Mouse (Mus musculus): ENCODE results near the gene Nlk. TPM values are rescaled to one million over a fixed set of nuclear protein-coding genes. Genes with fewer than 3 reads are reported as not detected.

Nlk gene
- polyA plus RNA-seq, 1 experiment, result 52.6 TPM

GRCm38 (mm10) chr11:78604826-78605225 is 92.3 kb downstream of the Nlk start:
- WGBS, result 94% methylated on average over 1 of the region's 1 CpGs
- Histone ChIP-seq H3K27ac (ENCODE audit: control insufficient read depth, insufficient read depth, low read length) (no peak overlapping the region), H3K4me3 (ENCODE audit: control insufficient read depth, insufficient read depth, low read length) (no peak overlapping the region), H3K4me1 (replicated peaks; ENCODE audit: control insufficient read depth, insufficient read depth, low read length) (peaks cover 2% of the 10 kb centered on the region), H3K36me3 (ENCODE audit: control insufficient read depth, insufficient read depth, low read length) (no peaks in the 10 kb centered on the region), H3K27me3 (ENCODE audit: control insufficient read depth, insufficient read depth, low read length) (no peaks in the 10 kb centered on the region)
- TF ChIP-seq POLR2A (IDR thresholded peaks at IDR 0.05; ENCODE audit: control insufficient read depth, extremely low read depth, insufficient read depth, low read length, poor library complexity), result no peak
- TF ChIP-seq CTCF (IDR thresholded peaks at IDR 0.05; ENCODE audit: borderline replicate concordance, control insufficient read depth, extremely low read depth, insufficient read depth, low read length, poor library complexity), result no peak
- DNase-seq, result no peak

DNA sequence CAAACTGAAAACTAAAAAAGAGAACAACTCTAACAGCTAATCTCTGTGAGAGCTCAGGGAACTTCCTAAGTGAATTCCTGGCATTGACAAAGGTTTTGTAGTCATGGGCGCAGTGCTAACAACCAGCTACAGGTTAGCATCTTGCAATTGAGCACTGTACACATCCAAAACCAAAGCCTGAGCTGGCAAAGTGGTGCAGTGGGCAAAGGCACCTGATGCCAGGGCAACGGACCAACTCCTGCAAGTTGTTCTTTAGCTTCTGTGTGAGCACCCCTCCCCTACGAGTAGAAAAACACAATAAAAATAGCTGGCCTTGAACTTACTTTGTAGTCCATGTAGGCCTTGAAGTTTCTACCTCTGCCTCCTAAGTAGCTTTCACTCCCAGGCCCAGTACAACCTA is 94.4 kb downstream of the Nlk start:
- Histone ChIP-seq H3K4me1 (replicated peaks; ENCODE audit: control insufficient read depth, insufficient read depth, low read length) (peaks cover 2% of the 10 kb centered on the region), H3K27me3 (ENCODE audit: control insufficient read depth, insufficient read depth, low read length) (no peaks in the 10 kb centered on the region), H3K4me3 (ENCODE audit: control insufficient read depth, insufficient read depth, low read length) (no peak overlapping the region), H3K36me3 (ENCODE audit: control insufficient read depth, insufficient read depth, low read length) (no peaks in the 10 kb centered on the region), H3K27ac (ENCODE audit: control insufficient read depth, insufficient read depth, low read length) (no peak overlapping the region)
- WGBS, result 97% methylated on average over 3 of the region's 3 CpGs
- no peak for TF ChIP-seq CTCF (IDR thresholded peaks at IDR 0.05; ENCODE audit: borderline replicate concordance, control insufficient read depth, extremely low read depth, insufficient read depth, low read length, poor library complexity)
- TF ChIP-seq POLR2A (IDR thresholded peaks at IDR 0.05; ENCODE audit: control insufficient read depth, extremely low read depth, insufficient read depth, low read length, poor library complexity), result no peak
- DNase-seq, result no peak

DNA sequence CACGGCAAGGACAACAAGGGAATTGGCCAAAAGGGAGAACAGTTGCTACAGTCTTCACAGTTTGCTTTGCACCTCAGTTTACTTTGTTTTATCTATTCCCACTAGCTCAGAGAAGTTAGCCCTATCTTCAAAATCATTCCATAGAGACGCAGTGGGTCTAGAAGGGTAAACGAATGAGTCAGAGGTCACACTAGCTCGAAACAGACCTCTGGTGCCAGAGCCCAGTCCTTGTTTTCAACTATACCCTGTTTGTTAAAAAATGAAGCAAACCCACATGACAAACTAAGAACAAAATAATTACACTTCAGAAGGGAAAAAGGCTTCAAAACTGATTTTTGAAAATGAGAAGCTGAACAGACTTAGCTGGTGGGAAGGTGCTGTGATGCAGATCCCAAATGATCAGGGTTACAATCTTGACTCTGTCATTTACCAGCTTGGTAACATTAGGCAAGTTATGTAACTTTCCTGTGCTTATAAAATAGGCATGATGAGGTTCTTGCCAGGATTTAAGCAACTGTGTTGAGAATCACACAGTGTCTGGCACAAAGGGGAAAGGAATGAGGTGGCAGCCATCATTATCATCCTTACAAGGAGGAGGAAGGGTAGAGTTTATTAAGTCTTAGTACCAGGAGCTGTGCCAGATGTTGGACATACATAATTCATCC is 96.1 kb downstream of the Nlk start:
- 89% methylated on average over 4 of the region's 4 CpGs for WGBS
- no peak for TF ChIP-seq POLR2A (IDR thresholded peaks at IDR 0.05; ENCODE audit: control insufficient read depth, extremely low read depth, insufficient read depth, low read length, poor library complexity)
- no peaks in the 10 kb centered on the region for H3K27me3 ChIP-seq (ENCODE audit: control insufficient read depth, insufficient read depth, low read length)
- no peak for DNase-seq
- no peak overlapping the region for H3K4me3 ChIP-seq (ENCODE audit: control insufficient read depth, insufficient read depth, low read length)
- H3K27ac ChIP-seq (ENCODE audit: control insufficient read depth, insufficient read depth, low read length), result no peak overlapping the region
- H3K36me3 ChIP-seq (ENCODE audit: control insufficient read depth, insufficient read depth, low read length), result no peaks in the 10 kb centered on the region
- peaks cover 2% of the 10 kb centered on the region for H3K4me1 ChIP-seq (replicated peaks; ENCODE audit: control insufficient read depth, insufficient read depth, low read length)

GRCm38 (mm10) chr11:78600496-78600895 is 96.7 kb downstream of the Nlk start:
- TF ChIP-seq CTCF (IDR thresholded peaks at IDR 0.05; ENCODE audit: borderline replicate concordance, control insufficient read depth, extremely low read depth, insufficient read depth, low read length, poor library complexity), result no peak
- no peak for TF ChIP-seq POLR2A (IDR thresholded peaks at IDR 0.05; ENCODE audit: control insufficient read depth, extremely low read depth, insufficient read depth, low read length, poor library complexity)
- 69% methylated on average over 3 of the region's 3 CpGs for WGBS
- no peaks in the 10 kb centered on the region for H3K27me3 ChIP-seq (ENCODE audit: control insufficient read depth, insufficient read depth, low read length)
- no peak overlapping the region for H3K27ac ChIP-seq (ENCODE audit: control insufficient read depth, insufficient read depth, low read length)
- H3K4me3 ChIP-seq (ENCODE audit: control insufficient read depth, insufficient read depth, low read length), result no peak overlapping the region
- peaks cover 2% of the 10 kb centered on the region for H3K4me1 ChIP-seq (replicated peaks; ENCODE audit: control insufficient read depth, insufficient read depth, low read length)
- DNase-seq, result no peak
- no peaks in the 10 kb centered on the region for H3K36me3 ChIP-seq (ENCODE audit: control insufficient read depth, insufficient read depth, low read length)

- 26% methylated on average over 4 of the region's 4 CpGs for WGBS
- no peaks in the 10 kb centered on the region for H3K36me3 ChIP-seq (ENCODE audit: control insufficient read depth, insufficient read depth, low read length)
- peak overlapping the region; percentile 61; the same call in 1 of the 2 replicates for H3K27ac ChIP-seq (ENCODE audit: control insufficient read depth, insufficient read depth, low read length)
- no peaks in the 10 kb centered on the region for H3K27me3 ChIP-seq (ENCODE audit: control insufficient read depth, insufficient read depth, low read length)
- peak; percentile 68 for DNase-seq
- TF ChIP-seq POLR2A (IDR thresholded peaks at IDR 0.05; ENCODE audit: control insufficient read depth, extremely low read depth, insufficient read depth, low read length, poor library complexity) (no peak), CTCF (IDR thresholded peaks at IDR 0.05; ENCODE audit: borderline replicate concordance, control insufficient read depth, extremely low read depth, insufficient read depth, low read length, poor library complexity) (no peak)
- H3K4me1 ChIP-seq (replicated peaks; ENCODE audit: control insufficient read depth, insufficient read depth, low read length), result peaks cover 2% of the 10 kb centered on the region
- H3K4me3 ChIP-seq (ENCODE audit: control insufficient read depth, insufficient read depth, low read length), result no peak overlapping the region
These were observed 97.1 kb downstream of the Nlk start for GRCm38 (mm10) chr11:78600051-78600450.

DNA sequence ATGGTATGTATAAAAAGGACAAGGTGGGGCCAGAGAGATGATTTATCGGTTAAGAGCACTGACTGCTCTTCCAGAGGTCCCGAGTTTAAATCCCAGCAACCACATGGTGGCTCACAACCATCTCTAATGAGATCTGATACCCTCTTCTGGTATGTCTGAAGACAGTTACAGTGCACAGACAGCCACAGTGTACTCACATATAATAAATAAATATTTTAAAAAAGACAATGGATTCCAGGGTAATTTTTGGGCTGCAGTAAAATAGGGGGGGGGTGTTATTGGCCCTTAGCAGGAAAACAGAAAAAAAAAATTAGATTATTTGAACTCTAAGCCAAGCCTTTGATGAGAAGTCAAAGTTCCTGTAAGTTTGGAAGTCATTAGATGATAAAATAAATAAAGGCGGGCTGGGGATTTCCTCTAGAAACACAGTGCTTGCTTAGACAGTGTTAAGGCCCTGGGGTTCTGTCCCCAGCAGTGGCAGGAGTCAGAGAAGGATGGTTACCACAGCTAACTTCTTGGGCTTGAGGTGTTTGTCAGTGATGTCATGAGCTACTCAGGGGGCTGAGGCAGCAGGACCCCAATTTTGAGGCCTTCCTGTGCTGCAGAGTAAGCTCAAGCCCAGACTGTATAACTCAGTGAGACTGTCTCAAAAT is 98.3 kb downstream of the Nlk start:
- 94% methylated on average over 3 of the region's 3 CpGs for WGBS

More for the DNA sequence above, 98.3 kb downstream of the Nlk start:
- Histone ChIP-seq H3K36me3 (ENCODE audit: control insufficient read depth, insufficient read depth, low read length) (no peaks in the 10 kb centered on the region; the same call in 1 of the 2 replicates), H3K27ac (ENCODE audit: control insufficient read depth, insufficient read depth, low read length) (no peak overlapping the region), H3K27me3 (ENCODE audit: control insufficient read depth, insufficient read depth, low read length) (no peaks in the 10 kb centered on the region), H3K4me3 (ENCODE audit: control insufficient read depth, insufficient read depth, low read length) (no peak overlapping the region), H3K4me1 (replicated peaks; ENCODE audit: control insufficient read depth, insufficient read depth, low read length) (peaks cover 2% of the 10 kb centered on the region)
- TF ChIP-seq CTCF (IDR thresholded peaks at IDR 0.05; ENCODE audit: borderline replicate concordance, control insufficient read depth, extremely low read depth, insufficient read depth, low read length, poor library complexity) (no peak), POLR2A (IDR thresholded peaks at IDR 0.05; ENCODE audit: control insufficient read depth, extremely low read depth, insufficient read depth, low read length, poor library complexity) (no peak)
- no peak for DNase-seq

All from thymus, adult 2 months (tissue).